Comparison of ENCODE assay signal across 19 mouse cellular contexts in the genomic region with DNA sequence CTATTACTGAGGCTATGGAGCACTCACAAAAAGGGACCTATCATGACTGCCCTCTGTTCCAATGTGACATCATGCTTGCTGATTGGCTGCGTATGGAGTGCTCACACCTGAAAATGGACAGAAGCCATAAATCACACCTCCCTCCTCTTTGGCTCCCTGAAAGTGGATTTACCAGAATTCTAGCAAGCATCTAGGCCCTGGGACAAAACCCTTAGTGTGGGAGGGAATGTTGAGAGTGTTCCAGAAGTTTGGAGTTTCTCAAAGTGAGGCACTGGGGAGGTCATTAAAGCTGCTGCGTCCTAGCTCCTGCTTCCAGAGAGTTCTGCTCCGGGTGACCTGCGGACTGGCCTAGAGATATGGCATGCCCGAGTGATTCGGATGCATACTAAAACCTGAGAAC.
"Had no signal": no experiment of that assay in that cellular context is flagged by ENCODE, and none has a peak within 500 bp of the region (broad histone marks: within the 10 kb centered on the region; RNA-seq: fewer than 3 reads in every experiment).

No protein-coding gene starts in this region.

- H3K4me2 ChIP-seq: liver, embryonic 15.5 days; lung, embryonic 15.5 days; midbrain, embryonic 11.5 days; midbrain, embryonic 13.5 days; midbrain, embryonic 15.5 days; neural tube, embryonic 13.5 days; stomach, embryonic 15.5 days had no signal

- ATAC-seq: liver, postnatal 0 days; lung, postnatal 0 days; midbrain, embryonic 13.5 days; midbrain, embryonic 15.5 days had no signal

- H3K4me3 ChIP-seq: liver, embryonic 15.5 days; lung, embryonic 15.5 days; megakaryocyte, embryonic 14.5 days; midbrain, embryonic 13.5 days; midbrain, embryonic 15.5 days; neural tube, embryonic 13.5 days; stomach, embryonic 15.5 days had no signal

- H3K27ac ChIP-seq: liver, embryonic 15.5 days; lung, embryonic 15.5 days; macrophage; midbrain, embryonic 13.5 days; midbrain, embryonic 15.5 days; neural tube, embryonic 13.5 days; stomach, embryonic 15.5 days; stomach, postnatal 0 days had no signal

- DNase-seq: liver, postnatal 0 days; lung, adult 2 months; lung, postnatal 14 days; lung, postnatal 36 days; right cerebral cortex, postnatal 14 days; thymus, adult 2 months; thymus, postnatal 25 days; thymus, postnatal 4 days had no signal

- H3K9me3 ChIP-seq: liver, embryonic 15.5 days; lung, embryonic 15.5 days; midbrain, embryonic 13.5 days; midbrain, embryonic 15.5 days; neural tube, embryonic 13.5 days; stomach, embryonic 15.5 days had no signal

- H3K4me1 ChIP-seq: liver, embryonic 15.5 days; lung, embryonic 15.5 days; megakaryocyte, embryonic 14.5 days; neural tube, embryonic 13.5 days; stomach, embryonic 15.5 days had no signal

- H3K36me3 ChIP-seq: liver, embryonic 15.5 days; lung, embryonic 15.5 days; midbrain, embryonic 13.5 days; midbrain, embryonic 15.5 days; neural tube, embryonic 13.5 days; stomach, embryonic 15.5 days had no signal

- H3K9ac ChIP-seq: liver, embryonic 15.5 days; liver, postnatal 0 days; lung, embryonic 15.5 days; midbrain, embryonic 13.5 days; midbrain, embryonic 15.5 days; neural tube, embryonic 13.5 days; stomach, embryonic 15.5 days had no signal

- H3K27me3 ChIP-seq: liver, embryonic 15.5 days; lung, embryonic 15.5 days; megakaryocyte, embryonic 14.5 days; midbrain, embryonic 13.5 days; midbrain, embryonic 15.5 days; neural tube, embryonic 13.5 days; stomach, embryonic 15.5 days had no signal
